Mouse (Mus musculus) liver, embryonic 13.5 days (tissue): ENCODE results near the gene 1700016K19Rik. TPM values are rescaled to one million over a fixed set of nuclear protein-coding genes. Genes with fewer than 3 reads are reported as not detected.

ENCODE experiments used
- ATAC-seq: fragments of 200-750 bp; cut with Nextera tagmentation; 2 replicates; pipeline ENCODE4 v1.8.0; 2017; ENCODE audit warnings: low read depth, mild to moderate bottlenecking, moderate number of reproducible peaks, moderate library complexity
- DNase-seq: peaks from one replicate; pipeline ENCODE4 v3.0.0; 2022
- H3K27ac ChIP-seq: fragments of 300-500 bp; sonication (generic); 2 replicates; pipeline ENCODE4 v1.5.1; 2015; ENCODE audit warnings: moderate library complexity, mild to moderate bottlenecking, inconsistent platforms
- H3K27me3 ChIP-seq: fragments of 300-500 bp; sonication (generic); 2 replicates; pipeline ENCODE4 v1.6.1; 2015; ENCODE audit warnings: mild to moderate bottlenecking, inconsistent platforms
- H3K36me3 ChIP-seq: fragments of 300-500 bp; sonication (generic); 2 replicates; pipeline ENCODE4 v1.6.1; 2015; ENCODE audit warnings: mild to moderate bottlenecking, inconsistent platforms
- H3K4me1 ChIP-seq: fragments of 300-500 bp; sonication (generic); replicated peaks from 2 replicates; pipeline ENCODE4 v1.6.1; 2015; ENCODE audit warnings: inconsistent platforms
- H3K4me2 ChIP-seq: fragments of 300-500 bp; sonication (generic); 2 replicates; pipeline ENCODE4 v1.6.1; 2015; ENCODE audit warnings: inconsistent platforms, mild to moderate bottlenecking, moderate library complexity
- H3K4me3 ChIP-seq: fragments of 300-500 bp; sonication (generic); replicated peaks from 2 replicates; pipeline ENCODE4 v1.5.1; 2015; ENCODE audit warnings: mild to moderate bottlenecking, inconsistent platforms
- H3K9ac ChIP-seq: fragments of 300-500 bp; sonication (generic); 2 replicates; pipeline ENCODE4 v1.6.1; 2015; ENCODE audit warnings: mild to moderate bottlenecking, inconsistent platforms
- H3K9me3 ChIP-seq: fragments of 300-500 bp; sonication (generic); replicated peaks from 2 replicates; pipeline ENCODE4 v1.6.1; 2016; ENCODE audit warnings: inconsistent platforms
- WGBS: fragments of 180-500 bp; shearing (Covaris S2); methylation state at CpG from one replicate; pipeline ENCODE4 v1.1.7; 2015; ENCODE audit not compliant: insufficient replicate concordance; 5-methylcytosine and 5-hydroxymethylcytosine counted together
- polyA plus RNA-seq: library from polyadenylated mRNA; unstranded; fragments of >200 nt; fragmentation: Nextera tagmentation; extraction: Ambion mirVana; gene quantifications from 2 replicates; pipeline ENCODE4 v1.2.1, GENCODE M21; 2015

Gene 1700016K19Rik
- polyA plus RNA-seq, 1 experiment from 2014 or later = not detected

DNA sequence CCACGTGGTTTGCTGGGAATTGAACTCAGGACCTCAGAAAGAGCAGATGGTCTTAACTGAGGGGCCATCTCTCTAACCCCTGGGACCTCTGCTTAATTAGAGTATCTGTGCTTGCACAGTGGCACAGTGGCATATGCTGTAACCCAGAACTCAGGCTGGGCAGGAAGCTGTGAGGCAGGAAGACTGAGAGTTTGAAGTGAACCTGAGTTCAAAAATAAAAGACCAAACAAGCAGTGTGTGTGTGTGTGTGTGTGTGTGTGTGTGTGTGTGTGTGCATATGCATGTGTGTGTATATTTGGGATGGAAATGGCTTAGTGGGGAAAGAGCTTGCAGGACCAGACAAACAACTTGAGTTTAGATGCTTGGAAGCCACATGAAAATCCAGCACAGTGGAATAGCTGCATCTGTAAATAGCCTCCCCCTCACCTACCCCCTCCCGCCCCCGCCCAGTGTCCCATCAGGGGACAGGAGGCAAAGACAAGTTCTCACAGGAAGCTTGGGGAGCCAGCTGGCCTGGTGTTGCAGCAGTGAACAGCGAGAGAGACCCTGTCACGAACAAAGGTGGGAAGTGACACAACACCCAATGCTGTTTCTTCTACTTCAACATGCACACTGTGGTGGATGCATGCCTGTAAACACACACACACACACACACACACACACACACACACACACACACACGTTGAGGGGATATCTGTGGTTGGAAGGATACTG lies 38.0 kb downstream of the 1700016K19Rik start:
- no peaks in the 10 kb centered on the region for H3K9me3 ChIP-seq
- no peak for DNase-seq
- H3K4me1 ChIP-seq = no peaks in the 10 kb centered on the region

DNA sequence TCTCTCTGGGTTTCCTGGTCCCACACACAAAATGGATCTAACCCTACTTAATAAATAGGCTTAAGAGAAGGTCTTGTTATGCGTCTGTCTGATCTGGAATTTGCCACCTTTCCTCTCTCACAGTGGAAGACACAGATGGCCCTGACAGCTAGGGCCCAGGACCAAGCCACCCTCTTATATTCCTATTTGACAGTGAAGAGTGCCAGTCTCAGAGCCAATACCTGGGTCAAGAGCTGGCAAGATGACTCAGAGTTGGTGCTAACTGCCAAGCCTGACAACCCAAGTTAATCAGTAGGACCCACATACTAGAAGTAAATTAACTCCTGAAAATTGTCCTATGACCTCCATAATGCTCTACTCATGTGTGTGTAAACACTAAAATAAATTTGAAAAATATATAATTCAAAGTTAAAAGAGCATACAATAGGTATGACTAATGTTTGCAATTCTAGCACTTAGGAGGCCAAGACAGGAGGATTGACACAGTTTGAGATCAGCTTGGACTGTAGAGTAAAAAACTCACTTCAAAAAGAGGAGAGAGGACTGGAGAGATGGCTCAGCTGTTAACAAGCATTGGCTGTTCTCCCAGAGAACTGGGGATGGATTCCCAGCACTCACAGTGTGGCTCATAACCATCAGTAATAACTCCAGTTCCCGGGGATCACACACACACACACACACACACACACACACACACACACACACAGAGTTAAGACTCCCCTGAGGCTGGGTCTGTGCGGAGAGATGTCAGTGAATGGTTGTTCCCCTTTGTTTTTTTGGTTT lies 39.8 kb downstream of the 1700016K19Rik start:
- no peak for DNase-seq
- ATAC-seq = no peak

More for the DNA sequence above, 38.0 kb downstream of the 1700016K19Rik start:
- no peak overlapping the region for H3K27ac ChIP-seq
- H3K4me2 ChIP-seq = no peak overlapping the region
- H3K9ac ChIP-seq = no peak overlapping the region
- no peak for ATAC-seq
- WGBS = 32% methylated on average over 6 of the region's 6 CpGs
- H3K27me3 ChIP-seq = no peaks in the 10 kb centered on the region
- H3K36me3 ChIP-seq = no peaks in the 10 kb centered on the region
- H3K4me3 ChIP-seq = no peak overlapping the region

DNA sequence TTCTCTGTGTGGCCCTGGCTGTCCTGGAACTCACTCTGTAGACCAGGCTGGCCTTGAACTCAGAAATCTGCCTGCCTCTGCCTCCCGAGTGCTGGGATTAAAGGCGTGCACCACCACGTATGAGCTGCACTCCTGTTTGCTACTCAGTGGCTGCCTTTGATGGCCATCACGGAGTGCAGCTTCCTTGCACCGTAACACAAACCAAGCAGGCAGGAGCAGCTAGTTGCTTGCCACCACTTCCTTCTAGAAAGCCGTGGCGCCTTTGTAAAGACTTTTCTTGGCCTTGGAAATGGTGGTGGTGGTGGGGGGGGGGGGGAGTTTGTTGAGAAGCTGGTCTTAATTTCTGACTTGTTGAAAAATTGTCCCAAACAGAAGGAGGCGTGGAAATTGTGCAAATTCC lies 40.4 kb downstream of the 1700016K19Rik start:
- DNase-seq = no peak
- WGBS = 57% methylated on average over 8 of the region's 8 CpGs
- Histone ChIP-seq H3K4me2 (no peak overlapping the region), H3K9me3 (no peaks in the 10 kb centered on the region), H3K9ac (no peak overlapping the region), H3K27me3 (no peaks in the 10 kb centered on the region), H3K36me3 (no peaks in the 10 kb centered on the region), H3K4me1 (no peaks in the 10 kb centered on the region), H3K4me3 (no peak overlapping the region), H3K27ac (no peak overlapping the region)
- ATAC-seq = no peak

More for the DNA sequence above, 39.8 kb downstream of the 1700016K19Rik start:
- no peak overlapping the region for H3K4me2 ChIP-seq
- H3K4me1 ChIP-seq = no peaks in the 10 kb centered on the region
- no peaks in the 10 kb centered on the region for H3K9me3 ChIP-seq
- no peak overlapping the region for H3K9ac ChIP-seq
- WGBS = 67% methylated on average over 3 of the region's 3 CpGs
- H3K27me3 ChIP-seq = no peaks in the 10 kb centered on the region
- no peak overlapping the region for H3K4me3 ChIP-seq
- no peaks in the 10 kb centered on the region for H3K36me3 ChIP-seq
- no peak overlapping the region for H3K27ac ChIP-seq

DNA sequence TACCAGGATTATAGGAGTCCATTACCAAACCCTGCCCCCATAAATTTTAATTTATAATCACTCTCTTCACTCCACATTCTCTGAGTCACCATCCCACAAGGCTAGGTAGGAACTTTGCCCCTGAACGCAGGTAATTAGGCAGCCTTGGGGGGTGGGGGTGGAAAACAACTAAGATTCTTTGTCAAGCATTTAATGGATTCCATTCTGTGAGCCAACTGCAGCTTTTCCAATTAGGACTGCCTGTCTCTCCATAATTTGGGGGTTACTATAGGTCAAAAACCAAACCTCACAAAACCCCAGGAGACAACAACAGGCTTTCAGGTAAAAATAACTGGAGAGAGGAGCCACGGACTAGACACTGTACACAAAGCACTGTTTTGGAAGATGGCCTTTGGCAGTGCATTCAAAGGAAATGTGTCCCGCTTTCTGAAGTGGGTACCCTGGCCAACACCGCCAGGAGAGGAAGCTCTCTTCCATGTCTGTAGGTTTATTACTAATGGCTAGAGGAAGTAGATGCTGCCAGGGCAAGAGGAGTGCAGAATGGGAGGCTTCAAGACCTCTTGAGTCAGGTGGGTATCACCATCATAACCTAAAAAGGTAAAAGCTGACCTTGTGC lies 41.2 kb downstream of the 1700016K19Rik start:
- Histone ChIP-seq H3K9me3 (no peaks in the 10 kb centered on the region), H3K36me3 (peaks cover 2% of the 10 kb centered on the region; the same call in 1 of the 2 replicates), H3K4me2 (no peak overlapping the region), H3K9ac (no peak overlapping the region), H3K4me1 (no peaks in the 10 kb centered on the region), H3K4me3 (no peak overlapping the region), H3K27me3 (no peaks in the 10 kb centered on the region), H3K27ac (no peak overlapping the region)
- 70% methylated on average over 4 of the region's 4 CpGs for WGBS
- DNase-seq = no peak
- ATAC-seq = no peak

DNA sequence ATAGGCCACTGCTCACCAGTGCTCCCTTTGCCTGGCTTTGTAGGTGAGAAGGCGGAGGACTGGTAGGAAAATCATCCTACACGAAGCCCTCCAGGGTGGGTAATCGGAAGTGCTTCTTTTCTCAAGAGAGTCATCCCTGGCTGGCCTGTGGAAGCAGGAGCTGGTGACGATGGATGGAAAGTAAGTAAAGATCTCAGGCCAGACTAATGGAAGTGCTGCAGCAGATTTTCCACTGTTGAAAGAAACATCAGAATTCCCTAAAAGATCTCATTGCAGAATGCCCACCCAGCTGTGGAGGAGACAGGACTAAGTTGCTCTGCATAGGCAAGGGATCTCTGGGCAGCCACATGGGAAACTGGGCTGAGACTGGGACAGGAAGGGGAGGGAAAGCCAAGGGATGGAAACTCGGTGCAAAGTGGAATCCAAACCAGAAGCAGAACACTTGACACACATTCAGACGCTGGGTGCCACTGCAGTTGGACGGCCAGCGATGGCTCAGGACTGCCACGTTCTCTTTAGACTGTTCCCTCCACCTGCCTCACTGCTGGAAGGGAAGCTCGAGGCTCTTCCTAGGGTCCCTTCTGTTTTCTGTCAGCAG lies 42.4 kb downstream of the 1700016K19Rik start:
- Histone ChIP-seq H3K36me3 (peaks cover 11% of the 10 kb centered on the region; the same call in 1 of the 2 replicates), H3K9ac (no peak overlapping the region), H3K27ac (no peak overlapping the region), H3K4me1 (no peaks in the 10 kb centered on the region), H3K27me3 (no peaks in the 10 kb centered on the region), H3K4me2 (no peak overlapping the region), H3K9me3 (no peaks in the 10 kb centered on the region), H3K4me3 (no peak overlapping the region)
- ATAC-seq = no peak
- DNase-seq = no peak
- WGBS = 58% methylated on average over 10 of the region's 10 CpGs

DNA sequence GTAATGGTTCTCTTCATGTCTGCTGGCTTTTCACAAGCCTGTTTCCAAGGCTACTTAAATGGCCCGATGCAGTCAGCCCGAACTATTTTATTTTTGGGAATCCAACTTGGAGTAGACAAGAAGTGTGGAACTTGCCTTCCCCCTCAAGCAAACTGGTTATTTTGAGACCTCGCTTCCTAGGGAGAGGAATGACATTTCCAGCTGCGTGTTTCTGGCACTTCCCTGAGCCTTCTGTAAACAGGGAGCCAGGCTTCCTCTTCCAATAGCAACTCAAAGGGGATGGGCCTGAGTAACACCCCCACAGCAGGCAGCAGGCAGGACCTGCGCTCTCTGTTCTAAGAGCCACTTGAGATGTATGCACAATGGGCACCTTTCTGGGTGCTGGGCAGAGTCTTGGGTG lies 43.2 kb downstream of the 1700016K19Rik start:
- Histone ChIP-seq H3K9ac (no peak overlapping the region), H3K4me2 (no peak overlapping the region), H3K4me1 (no peaks in the 10 kb centered on the region), H3K4me3 (no peak overlapping the region), H3K9me3 (no peaks in the 10 kb centered on the region), H3K36me3 (peaks cover 14% of the 10 kb centered on the region; the same call in 1 of the 2 replicates), H3K27me3 (no peaks in the 10 kb centered on the region), H3K27ac (no peak overlapping the region)
- 57% methylated on average over 5 of the region's 5 CpGs for WGBS
- DNase-seq = no peak
- ATAC-seq = no peak

DNA sequence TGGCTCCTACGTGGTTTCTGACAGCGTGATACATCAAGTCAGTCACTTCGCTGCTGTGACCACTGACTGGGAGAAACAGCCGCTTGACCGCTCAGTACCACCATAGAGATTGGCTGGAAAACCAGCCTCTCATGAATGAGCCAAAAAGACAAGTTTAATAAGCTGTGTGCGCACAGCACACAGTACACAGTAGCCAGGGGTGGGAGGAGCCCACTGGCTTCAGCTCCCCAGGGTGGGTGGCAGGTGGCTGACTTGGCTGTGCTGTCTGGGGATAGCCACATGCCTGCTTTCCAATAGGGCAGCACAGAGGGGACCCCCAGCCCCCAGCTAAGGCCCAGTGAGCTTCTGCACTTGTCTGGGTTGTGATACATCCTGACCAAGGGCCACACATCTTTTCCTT lies 44.8 kb downstream of the 1700016K19Rik start:
- no peak for ATAC-seq
- no peaks in the 10 kb centered on the region for H3K4me1 ChIP-seq
- no peak for DNase-seq
- no peak overlapping the region for H3K27ac ChIP-seq
- peaks cover 14% of the 10 kb centered on the region; the same call in 1 of the 2 replicates for H3K36me3 ChIP-seq
- WGBS = 73% methylated on average over 6 of the region's 6 CpGs
- H3K9me3 ChIP-seq = no peaks in the 10 kb centered on the region
- H3K27me3 ChIP-seq = no peaks in the 10 kb centered on the region
- no peak overlapping the region for H3K4me3 ChIP-seq
- no peak overlapping the region for H3K4me2 ChIP-seq
- no peak overlapping the region for H3K9ac ChIP-seq

DNA sequence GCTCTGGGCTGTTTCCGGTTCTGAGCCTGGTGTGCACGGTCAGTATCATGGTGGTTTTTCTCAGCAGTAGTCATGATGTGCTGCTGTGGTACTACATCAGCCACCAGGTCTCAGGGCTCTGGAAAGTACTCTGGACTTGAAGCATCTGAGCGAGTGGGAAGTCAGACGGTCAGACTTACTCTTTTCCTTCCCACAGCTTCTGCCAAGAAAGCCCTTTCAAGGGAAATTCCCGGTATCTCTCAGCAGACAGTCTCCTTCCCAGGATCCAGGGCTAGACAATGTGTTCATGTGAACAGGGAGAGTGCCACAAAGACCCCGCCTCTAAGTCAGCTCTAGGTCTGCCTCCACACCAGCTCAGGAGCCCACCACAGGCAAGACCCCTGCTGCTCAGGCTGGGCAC lies 45.7 kb downstream of the 1700016K19Rik start:
- Histone ChIP-seq H3K9me3 (no peaks in the 10 kb centered on the region), H3K27me3 (no peaks in the 10 kb centered on the region), H3K36me3 (peaks cover 14% of the 10 kb centered on the region; the same call in 1 of the 2 replicates), H3K9ac (no peak overlapping the region), H3K27ac (no peak overlapping the region), H3K4me3 (no peak overlapping the region), H3K4me1 (no peaks in the 10 kb centered on the region), H3K4me2 (no peak overlapping the region)
- WGBS = 68% methylated on average over 6 of the region's 6 CpGs
- DNase-seq (no peak), ATAC-seq (no peak)

DNA sequence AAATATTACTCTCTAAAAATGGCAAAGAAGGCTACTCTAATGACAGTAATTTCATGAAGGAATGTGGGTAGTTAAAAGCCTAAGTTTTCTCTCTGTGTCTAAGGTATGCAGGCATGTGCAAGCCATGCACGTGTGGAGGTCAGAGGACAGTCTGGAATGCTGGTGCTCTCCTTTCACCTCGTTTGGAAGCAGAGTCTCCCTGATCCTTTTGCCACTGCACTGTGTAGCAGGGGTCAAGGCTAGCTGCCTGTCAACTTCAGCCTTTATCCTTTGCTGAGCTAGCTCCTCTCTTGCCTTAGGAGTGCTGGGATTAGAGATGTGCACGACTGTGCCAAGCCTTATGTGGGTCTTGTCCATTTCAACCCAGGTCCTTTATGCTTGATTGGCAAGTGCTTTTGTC lies 50.8 kb downstream of the 1700016K19Rik start:
- ATAC-seq = no peak
- 44% methylated on average over 3 of the region's 3 CpGs for WGBS

DNA sequence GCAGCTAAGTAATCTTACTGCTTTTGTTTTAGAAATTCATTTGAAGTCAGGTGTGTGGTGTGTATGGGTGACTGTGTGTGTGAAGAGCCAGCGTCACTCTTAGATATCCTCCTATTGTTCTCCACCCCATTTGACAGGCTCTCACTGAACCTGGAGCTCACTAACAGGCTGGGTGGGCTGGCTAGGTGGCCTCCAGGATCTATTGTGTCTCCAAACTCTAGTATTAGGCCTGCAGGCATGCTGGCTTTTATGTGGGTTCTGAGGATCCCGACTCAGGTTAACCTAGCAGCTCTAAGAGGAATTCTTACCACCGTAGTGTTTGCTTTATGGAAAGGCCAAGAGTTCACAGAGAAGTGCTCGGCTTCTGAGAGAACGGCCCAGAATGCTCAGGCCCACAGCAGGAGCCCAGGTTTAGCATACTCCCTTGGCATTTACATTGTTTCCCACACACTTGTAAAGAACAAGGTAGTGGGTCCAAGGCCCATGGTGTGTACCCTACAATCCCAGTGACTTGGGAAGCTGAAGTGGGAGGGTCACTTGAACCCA lies 51.3 kb downstream of the 1700016K19Rik start:
- H3K27ac ChIP-seq = no peak overlapping the region
- no peaks in the 10 kb centered on the region for H3K9me3 ChIP-seq
- H3K4me2 ChIP-seq = no peak overlapping the region
- ATAC-seq (no peak), DNase-seq (no peak)
- peaks cover 10% of the 10 kb centered on the region; the same call in 1 of the 2 replicates for H3K36me3 ChIP-seq
- no peaks in the 10 kb centered on the region for H3K4me1 ChIP-seq
- H3K4me3 ChIP-seq = no peak overlapping the region
- H3K9ac ChIP-seq = no peak overlapping the region
- H3K27me3 ChIP-seq = no peaks in the 10 kb centered on the region
- WGBS = 65% methylated on average over 5 of the region's 5 CpGs

More for the DNA sequence above, 50.8 kb downstream of the 1700016K19Rik start:
- H3K4me2 ChIP-seq = no peak overlapping the region
- H3K4me1 ChIP-seq = no peaks in the 10 kb centered on the region
- no peak overlapping the region for H3K4me3 ChIP-seq
- H3K9me3 ChIP-seq = no peaks in the 10 kb centered on the region
- no peak overlapping the region for H3K27ac ChIP-seq
- DNase-seq = no peak
- no peak overlapping the region for H3K9ac ChIP-seq
- H3K27me3 ChIP-seq = no peaks in the 10 kb centered on the region
- H3K36me3 ChIP-seq = peaks cover 14% of the 10 kb centered on the region; the same call in 1 of the 2 replicates

DNA sequence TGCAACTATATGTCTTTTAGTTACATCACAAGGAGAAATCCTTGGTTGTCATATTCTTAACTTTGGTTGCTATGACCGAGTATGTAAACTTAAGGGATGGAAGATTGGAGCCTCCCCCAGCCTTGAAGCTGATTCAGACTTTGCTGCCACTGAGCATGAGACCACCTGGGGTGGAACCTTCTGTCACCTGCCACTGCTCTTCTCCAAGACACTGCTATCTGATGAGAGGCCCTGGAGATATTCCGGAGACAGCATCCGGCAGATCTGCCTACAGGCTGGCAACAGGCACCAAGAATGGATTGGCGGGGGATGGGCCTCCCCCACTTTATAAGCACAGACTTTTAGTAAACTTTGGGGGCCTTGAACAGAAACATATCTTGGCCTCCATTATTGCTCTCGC lies 52.8 kb downstream of the 1700016K19Rik start:
- Histone ChIP-seq H3K4me3 (no peak overlapping the region), H3K27ac (no peak overlapping the region), H3K9me3 (no peaks in the 10 kb centered on the region), H3K9ac (no peak overlapping the region), H3K4me2 (no peak overlapping the region), H3K4me1 (no peaks in the 10 kb centered on the region), H3K27me3 (no peaks in the 10 kb centered on the region), H3K36me3 (peaks cover 3% of the 10 kb centered on the region; the same call in 1 of the 2 replicates)
- 79% methylated on average over 5 of the region's 5 CpGs for WGBS
- DNase-seq (no peak), ATAC-seq (no peak)
